Mouse (Mus musculus) frontal cortex, postnatal 10 days (tissue): ENCODE results near the gene Allc.

Experiments used
- DNase-seq, 2 experiments: peaks; one replicate each; pipeline ENCODE4 v3.0.0; 2022; ENCODE audit warnings: low spot score in 2 of 2, mixed read lengths in 1 of 2

Allc gene

GRCm38 (mm10) chr12:28582423-28582822 lies at the start of gene Allc:
TSS of gene Allc (minus strand) at chr12:28582523.
- DNase-seq, result no peak

GRCm38 (mm10) chr12:28628436-28628835 lies 46.1 kb upstream of the Allc start:
- DNase-seq, result no peak

- DNase-seq, result no peak
Observed at GRCm38 (mm10) chr12:28627092-28627491, 44.8 kb upstream of the Allc start.

- no peak for DNase-seq
Observed at GRCm38 (mm10) chr12:28625407-28625806, 43.1 kb upstream of the Allc start.

- DNase-seq, result no peak
Observed at GRCm38 (mm10) chr12:28624251-28624650, 41.9 kb upstream of the Allc start.

- no peak for DNase-seq
Observed at GRCm38 (mm10) chr12:28623195-28623594, 40.9 kb upstream of the Allc start, which contains the start of gene Colec11. TSS of gene Colec11 (minus strand) at chr12:28623377.

- no peak for DNase-seq
Observed at GRCm38 (mm10) chr12:28622641-28623040, 40.3 kb upstream of the Allc start.

GRCm38 (mm10) chr12:28622167-28622532 lies 39.8 kb upstream of the Allc start:
- DNase-seq, result no peak

GRCm38 (mm10) chr12:28621451-28622166 lies 39.3 kb upstream of the Allc start:
- no peak for DNase-seq

- DNase-seq, result no peak
Observed at GRCm38 (mm10) chr12:28617297-28617696, 35.0 kb upstream of the Allc start.

- DNase-seq, result no peak
Observed at GRCm38 (mm10) chr12:28614401-28614800, 32.1 kb upstream of the Allc start.

GRCm38 (mm10) chr12:28612391-28612790 lies 30.1 kb upstream of the Allc start:
- no peak for DNase-seq

- DNase-seq, result peak; percentile 40 to 42
Observed at GRCm38 (mm10) chr12:28607546-28608305, 25.4 kb upstream of the Allc start.

- DNase-seq, result no peak
Observed at GRCm38 (mm10) chr12:28603494-28603893, 21.2 kb upstream of the Allc start.

GRCm38 (mm10) chr12:28602259-28602658 lies 19.9 kb upstream of the Allc start:
- DNase-seq, result no peak

GRCm38 (mm10) chr12:28598526-28598991 lies 16.2 kb upstream of the Allc start:
- DNase-seq, result no peak

GRCm38 (mm10) chr12:28598110-28598509 lies 15.8 kb upstream of the Allc start:
- no peak for DNase-seq

GRCm38 (mm10) chr12:28597699-28598098 lies 15.4 kb upstream of the Allc start:
- no peak for DNase-seq

GRCm38 (mm10) chr12:28596851-28597250 lies 14.5 kb upstream of the Allc start:
- no peak for DNase-seq

- no peak for DNase-seq
Observed at GRCm38 (mm10) chr12:28590428-28590827, 8.1 kb upstream of the Allc start.

GRCm38 (mm10) chr12:28589090-28589868 lies 7.0 kb upstream of the Allc start:
- peak; percentile 87 to 89 for DNase-seq

GRCm38 (mm10) chr12:28587949-28588348 lies 5.6 kb upstream of the Allc start:
- peak; percentile 61 to 79 for DNase-seq
